Mouse (Mus musculus) neural tube, embryonic 14.5 days (tissue): ENCODE measurements around the gene Gtsf1. TPM values are rescaled to one million over a fixed set of nuclear protein-coding genes. Genes with fewer than 3 reads are reported as not detected.

Experiments used
- ATAC-seq: fragments of 200-750 bp; cut with Nextera tagmentation; 2 replicates; pipeline ENCODE4 v1.8.0; 2017; ENCODE audit warnings: low read depth, mild to moderate bottlenecking, moderate TSS enrichment, moderate library complexity
- H3K27ac ChIP-seq: fragments of 300-500 bp; sonication (generic); 2 replicates; pipeline ENCODE4 v1.5.1; 2014; ENCODE audit warnings: low read depth, mild to moderate bottlenecking, control low read depth, low read length, moderate library complexity, mixed read lengths
- H3K27me3 ChIP-seq: fragments of 300-500 bp; sonication (generic); 2 replicates; pipeline ENCODE4 v1.6.1; 2014; ENCODE audit warnings: low read length; ENCODE audit not compliant: control insufficient read depth, insufficient read depth
- H3K36me3 ChIP-seq: fragments of 300-500 bp; sonication (generic); 2 replicates; pipeline ENCODE4 v1.6.1; 2014; ENCODE audit warnings: low read length, mixed read lengths; ENCODE audit not compliant: control insufficient read depth, insufficient read depth
- H3K4me1 ChIP-seq: fragments of 300-500 bp; sonication (generic); 2 replicates; pipeline ENCODE4 v1.6.1; 2014; ENCODE audit warnings: low read length; ENCODE audit not compliant: control insufficient read depth, insufficient read depth
- H3K4me2 ChIP-seq: fragments of 300-500 bp; sonication (generic); 2 replicates; pipeline ENCODE4 v1.6.1; 2014; ENCODE audit warnings: mild to moderate bottlenecking, low read depth, low read length, control low read depth
- H3K4me3 ChIP-seq: fragments of 300-500 bp; sonication (generic); 2 replicates; pipeline ENCODE4 v1.5.1; 2014; ENCODE audit warnings: low read depth, low read length, control low read depth, mixed read lengths
- H3K9ac ChIP-seq: fragments of 300-500 bp; sonication (generic); replicated peaks from 2 replicates; pipeline ENCODE4 v1.6.1; 2014; ENCODE audit warnings: low read depth, mild to moderate bottlenecking, control low read depth, low read length, mixed read lengths
- H3K9me3 ChIP-seq: fragments of 300-500 bp; sonication (generic); 2 replicates; pipeline ENCODE4 v1.6.1; 2016; ENCODE audit warnings: low read length; ENCODE audit not compliant: control insufficient read depth
- WGBS: fragments of 180-500 bp; shearing (Covaris S2); extraction: QIAGEN DNeasy Blood & Tissue Kit; methylation state at CpG from one replicate; pipeline ENCODE4 v1.1.7; 2014; 5-methylcytosine and 5-hydroxymethylcytosine counted together
- polyA plus RNA-seq: library from polyadenylated mRNA; unstranded; fragments of >200 nt; fragmentation: Nextera tagmentation; extraction: Ambion mirVana; gene quantifications from 2 replicates; pipeline ENCODE4 v1.2.1, GENCODE M21; 2014

Gtsf1 gene
- polyA plus RNA-seq, 1 experiment from 2014 or later, result not detected

DNA sequence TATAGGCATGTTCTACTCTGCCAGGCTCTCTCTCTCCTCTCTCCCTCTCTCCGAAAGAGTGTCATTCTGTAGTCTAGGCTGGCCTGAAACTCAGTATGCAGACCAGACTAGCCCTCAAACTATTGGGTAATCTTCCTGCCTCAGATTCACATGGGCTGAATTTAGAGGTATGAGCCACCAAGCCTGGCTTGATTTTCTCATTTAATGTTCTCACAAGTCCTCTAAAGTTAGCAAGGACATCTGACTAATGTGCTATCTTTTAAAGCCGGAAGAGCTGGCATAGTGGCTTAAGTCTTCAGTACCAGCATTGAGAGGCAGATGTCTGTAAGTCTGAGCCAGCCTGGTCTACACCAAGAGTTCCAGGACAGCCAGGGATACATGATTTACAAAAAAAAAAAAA, 48.2 kb downstream of the Gtsf1 start:
- no peak overlapping the region for H3K4me3 ChIP-seq
- no peak overlapping the region for H3K27ac ChIP-seq
- H3K4me2 ChIP-seq, result no peak overlapping the region
- H3K9ac ChIP-seq, result no peak overlapping the region
- no peaks in the 10 kb centered on the region for H3K36me3 ChIP-seq
- H3K4me1 ChIP-seq, result no peaks in the 10 kb centered on the region
- ATAC-seq, result no peak
- H3K27me3 ChIP-seq, result no peaks in the 10 kb centered on the region
- WGBS, result 86% methylated on average over 2 of the region's 2 CpGs
- no peaks in the 10 kb centered on the region for H3K9me3 ChIP-seq

DNA sequence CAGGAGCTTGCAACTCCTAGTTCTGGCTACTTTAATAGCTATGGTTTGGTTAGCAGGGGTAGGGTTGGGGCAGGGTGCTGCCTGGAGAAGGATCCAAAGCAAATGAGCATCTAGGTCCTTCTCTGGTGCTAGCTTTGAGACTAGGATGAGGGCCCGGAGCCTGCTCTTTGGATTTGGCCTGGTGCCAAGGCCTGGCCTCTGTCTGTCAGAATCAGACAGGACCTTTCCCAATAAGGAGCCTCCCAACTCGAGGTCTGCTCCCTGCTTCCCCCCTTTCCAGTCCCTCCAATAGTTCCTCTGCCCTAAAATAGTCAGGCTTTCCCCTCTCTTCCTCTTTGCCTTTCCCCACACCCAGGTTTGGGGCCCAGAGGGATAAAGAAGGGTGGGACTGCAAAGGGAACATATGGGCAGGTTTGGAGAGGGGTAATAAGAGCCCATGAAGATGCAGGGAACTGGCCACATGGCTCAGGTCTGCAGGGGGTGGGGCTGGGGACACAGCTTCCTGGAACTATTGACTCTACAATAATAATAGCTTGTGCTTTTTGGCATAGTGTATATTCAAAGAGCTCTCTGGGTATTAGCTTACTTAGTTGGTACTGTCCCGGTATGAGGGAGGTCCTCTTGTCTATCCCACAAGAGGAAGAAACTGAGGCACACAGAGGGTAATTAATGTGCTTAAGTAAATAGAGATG, 51.5 kb downstream of the Gtsf1 start:
- Histone ChIP-seq H3K36me3 (no peaks in the 10 kb centered on the region), H3K27me3 (no peaks in the 10 kb centered on the region), H3K4me2 (no peak overlapping the region), H3K9me3 (no peaks in the 10 kb centered on the region), H3K27ac (no peak overlapping the region), H3K4me1 (no peaks in the 10 kb centered on the region), H3K9ac (no peak overlapping the region), H3K4me3 (no peak overlapping the region)
- no peak for ATAC-seq
- 63% methylated on average over 3 of the region's 3 CpGs for WGBS

DNA sequence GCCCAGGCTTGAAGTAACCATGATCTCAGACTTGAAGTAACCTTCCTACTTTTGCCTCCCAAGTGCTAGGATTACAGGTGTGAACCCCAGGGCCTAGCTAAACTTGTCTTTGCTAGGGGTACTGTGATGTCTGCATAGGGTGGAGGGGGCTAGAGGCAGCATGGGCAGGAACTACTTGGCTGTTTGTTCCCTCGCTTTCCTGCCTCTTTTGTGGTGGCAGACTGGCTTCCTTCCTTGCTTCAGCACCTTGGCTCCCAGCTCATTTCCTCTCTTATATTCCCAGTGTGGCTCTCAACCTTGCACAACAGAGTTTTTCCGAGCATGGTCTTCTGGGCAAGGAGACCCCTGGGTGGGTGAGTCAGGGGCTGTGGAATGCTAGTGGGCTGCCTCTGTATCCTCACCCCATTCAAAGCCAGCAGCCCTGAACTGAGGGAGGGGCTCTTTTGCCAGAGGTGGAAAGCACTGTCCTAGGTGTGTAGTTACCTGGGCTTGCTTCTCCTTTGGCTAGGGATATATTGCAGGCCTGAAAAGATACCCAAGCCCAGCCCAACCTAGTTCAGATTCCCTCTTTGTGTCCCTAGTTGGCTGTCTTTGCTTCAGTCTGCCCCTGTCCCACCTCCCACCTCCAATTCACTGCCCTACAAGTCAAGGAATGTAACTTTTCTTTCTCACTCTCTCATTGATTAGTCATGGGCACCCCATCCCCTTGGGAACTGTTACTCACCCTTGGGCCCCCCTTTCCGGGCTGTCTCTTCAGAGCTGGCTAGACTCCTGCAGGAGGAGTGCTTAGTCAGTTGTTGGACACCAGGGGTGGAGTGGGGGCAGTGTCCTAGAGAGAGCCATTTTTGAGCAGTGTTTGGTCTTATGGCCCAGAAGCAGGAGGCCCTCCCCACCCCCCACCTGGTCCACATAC, 52.3 kb downstream of the Gtsf1 start:
- ATAC-seq, result no peak
- H3K4me2 ChIP-seq, result no peak overlapping the region
- 70% methylated on average over 3 of the region's 3 CpGs for WGBS

DNA sequence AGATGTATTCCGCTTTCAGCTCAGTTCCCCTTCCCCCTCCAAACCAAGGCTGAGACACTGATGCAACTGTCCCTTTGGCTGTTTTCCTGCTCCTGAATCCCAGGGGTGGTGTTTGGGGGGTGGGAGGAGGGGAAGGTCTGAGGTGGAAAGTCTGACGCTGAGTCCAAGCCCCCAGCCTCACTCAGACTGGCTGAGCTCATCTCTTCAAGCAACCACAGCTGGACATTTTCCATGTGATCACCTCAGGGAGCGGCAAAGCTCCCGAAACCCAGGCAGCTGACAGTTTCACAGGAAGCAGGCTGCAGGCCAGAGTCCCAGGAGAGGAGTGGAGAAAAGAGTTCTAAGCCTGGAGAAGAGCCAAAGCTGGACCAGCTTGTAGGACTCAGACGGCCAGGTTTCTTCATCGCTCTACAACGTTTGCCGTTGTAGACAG, 53.4 kb downstream of the Gtsf1 start:
- Histone ChIP-seq H3K4me3 (no peak overlapping the region), H3K36me3 (no peaks in the 10 kb centered on the region), H3K4me2 (no peak overlapping the region), H3K9me3 (no peaks in the 10 kb centered on the region), H3K4me1 (no peaks in the 10 kb centered on the region), H3K27ac (no peak overlapping the region), H3K27me3 (no peaks in the 10 kb centered on the region), H3K9ac (no peak overlapping the region)
- WGBS, result 68% methylated on average over 8 of the region's 8 CpGs
- ATAC-seq, result no peak

More for the DNA sequence above, 52.3 kb downstream of the Gtsf1 start:
- Histone ChIP-seq H3K4me3 (no peak overlapping the region), H3K9ac (no peak overlapping the region), H3K27ac (no peak overlapping the region), H3K27me3 (no peaks in the 10 kb centered on the region), H3K36me3 (no peaks in the 10 kb centered on the region), H3K4me1 (no peaks in the 10 kb centered on the region), H3K9me3 (no peaks in the 10 kb centered on the region)

DNA sequence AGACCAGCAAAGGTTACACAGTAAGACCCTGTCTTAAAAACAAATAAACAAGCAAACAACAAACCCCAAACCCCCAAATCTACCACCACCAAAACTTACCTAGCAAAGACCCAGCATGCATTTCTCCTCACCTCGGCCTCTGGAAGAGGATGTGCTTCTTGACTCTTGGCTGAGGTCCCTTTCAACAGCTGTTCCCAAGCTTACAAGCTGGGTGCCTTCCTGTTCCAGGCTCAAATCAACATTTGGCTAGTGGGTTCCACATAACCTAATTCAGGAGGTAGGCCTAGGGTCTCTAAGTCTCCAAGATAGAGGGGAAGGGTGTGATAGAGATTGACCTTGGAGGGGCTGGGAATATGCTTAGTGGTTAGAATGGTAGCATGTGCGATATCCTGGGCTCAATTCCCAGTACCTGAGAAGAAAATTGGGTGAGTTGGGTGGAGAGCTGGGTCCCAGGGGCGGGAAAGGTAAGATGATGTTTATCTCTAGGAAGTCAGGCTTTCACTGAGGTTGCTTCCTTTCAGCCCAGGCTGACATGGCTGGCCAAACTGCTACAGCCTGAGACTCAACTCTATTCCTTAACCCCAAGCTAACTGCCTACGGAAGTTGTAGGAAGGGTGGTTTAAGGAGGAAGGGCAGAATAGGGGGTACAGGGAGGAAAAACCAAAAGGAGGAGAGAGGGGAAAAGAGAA, 55.0 kb downstream of the Gtsf1 start:
- 88% methylated on average over 4 of the region's 4 CpGs for WGBS
- no peaks in the 10 kb centered on the region for H3K36me3 ChIP-seq
- H3K9me3 ChIP-seq, result no peaks in the 10 kb centered on the region
- H3K4me1 ChIP-seq, result no peaks in the 10 kb centered on the region
- ATAC-seq, result no peak
- no peak overlapping the region for H3K4me3 ChIP-seq
- H3K27me3 ChIP-seq, result no peaks in the 10 kb centered on the region
- no peak overlapping the region for H3K4me2 ChIP-seq
- no peak overlapping the region for H3K27ac ChIP-seq
- H3K9ac ChIP-seq, result no peak overlapping the region

DNA sequence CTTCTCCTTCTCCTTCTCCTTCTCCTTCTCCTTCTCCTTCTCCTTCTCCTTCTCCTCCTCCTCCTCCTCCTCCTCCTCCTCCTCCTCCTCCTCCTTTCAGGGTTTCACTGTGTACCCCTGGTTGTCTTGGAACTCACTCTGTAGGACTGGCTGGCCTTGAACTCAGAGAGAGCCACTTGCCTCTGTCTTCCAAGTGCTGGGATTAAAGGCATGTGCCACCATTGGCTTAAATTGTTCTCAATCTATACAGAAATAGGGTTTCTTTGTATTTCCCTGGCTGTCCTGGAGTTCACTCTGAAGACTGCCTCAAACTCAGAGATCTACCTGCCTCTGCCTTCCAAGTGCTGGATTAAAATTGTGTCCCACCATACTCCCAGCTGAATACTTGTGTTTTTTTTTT, 57.8 kb downstream of the Gtsf1 start:
- H3K4me3 ChIP-seq, result no peak overlapping the region
- H3K27ac ChIP-seq, result no peak overlapping the region
- no peak for ATAC-seq
- H3K4me2 ChIP-seq, result no peak overlapping the region
- H3K9me3 ChIP-seq, result no peaks in the 10 kb centered on the region
- H3K36me3 ChIP-seq, result no peaks in the 10 kb centered on the region
- H3K27me3 ChIP-seq, result no peaks in the 10 kb centered on the region; the same call in 1 of the 2 replicates
- no peak overlapping the region for H3K9ac ChIP-seq
- no peaks in the 10 kb centered on the region for H3K4me1 ChIP-seq

DNA sequence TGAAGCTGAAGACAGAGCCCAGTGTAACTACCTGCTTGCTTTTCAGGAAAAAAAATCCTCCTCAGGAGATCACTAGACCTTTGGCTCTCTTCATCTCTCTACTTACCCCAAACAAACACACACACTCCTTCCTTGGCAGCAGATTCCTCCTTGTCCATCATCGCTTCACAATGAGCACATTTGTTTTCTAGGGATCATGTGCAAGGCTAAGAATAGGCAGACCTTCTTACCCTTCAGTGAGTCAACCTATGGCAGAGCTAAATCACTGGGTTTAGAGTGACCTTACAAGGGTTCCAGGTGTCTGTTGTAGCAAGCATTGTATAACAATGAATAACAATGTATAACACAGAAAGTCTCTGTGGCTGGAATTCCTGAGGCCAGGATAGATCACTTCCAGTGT, 58.5 kb downstream of the Gtsf1 start:
- Histone ChIP-seq H3K27ac (no peak overlapping the region), H3K9ac (no peak overlapping the region), H3K36me3 (no peaks in the 10 kb centered on the region), H3K9me3 (no peaks in the 10 kb centered on the region), H3K4me2 (no peak overlapping the region), H3K4me3 (no peak overlapping the region), H3K4me1 (peaks cover under 1% of the 10 kb centered on the region; the same call in 1 of the 2 replicates), H3K27me3 (no peaks in the 10 kb centered on the region; the same call in 1 of the 2 replicates)
- ATAC-seq, result no peak
- 94% methylated on average over 1 of the region's 1 CpGs for WGBS

DNA sequence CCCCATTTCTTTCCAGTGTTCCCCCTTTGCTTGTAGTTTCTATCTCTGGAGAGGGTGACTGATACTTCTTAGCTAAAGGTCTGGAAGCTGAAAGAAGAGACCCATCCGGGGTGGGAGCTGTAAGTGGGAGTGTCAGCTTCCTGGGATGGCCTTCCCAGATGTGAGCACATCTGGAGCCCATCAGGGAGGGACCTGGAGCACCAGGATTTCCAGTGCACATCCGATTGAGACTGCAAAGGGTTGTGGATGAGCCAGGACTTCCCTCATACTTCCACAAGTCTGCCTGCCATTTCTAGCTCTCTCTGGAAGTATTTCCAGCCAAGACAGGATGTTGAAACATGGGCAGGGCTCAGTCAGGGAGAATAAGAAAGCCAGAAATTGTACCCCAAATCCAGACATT, 59.1 kb downstream of the Gtsf1 start:
- peaks cover 5% of the 10 kb centered on the region for H3K4me1 ChIP-seq
- no peak overlapping the region for H3K9ac ChIP-seq
- H3K27ac ChIP-seq, result no peak overlapping the region
- 41% methylated on average over 2 of the region's 2 CpGs for WGBS
- no peak for ATAC-seq
- no peaks in the 10 kb centered on the region for H3K9me3 ChIP-seq
- H3K4me3 ChIP-seq, result no peak overlapping the region
- no peak overlapping the region for H3K4me2 ChIP-seq
- H3K36me3 ChIP-seq, result no peaks in the 10 kb centered on the region
- peaks cover under 1% of the 10 kb centered on the region; the same call in 1 of the 2 replicates for H3K27me3 ChIP-seq
